Mouse (Mus musculus) lung, postnatal 14 days (tissue): ENCODE data around the gene Cenpx.
"Not testable (repeated sequence)": the region's sequence is repeated elsewhere in the genome, so short reads cannot be mapped to it uniquely, and the experiment has no call there.

ENCODE experiments used
- DNase-seq: peaks from one replicate; pipeline ENCODE4 v3.0.0; 2021

The Cenpx gene

DNA sequence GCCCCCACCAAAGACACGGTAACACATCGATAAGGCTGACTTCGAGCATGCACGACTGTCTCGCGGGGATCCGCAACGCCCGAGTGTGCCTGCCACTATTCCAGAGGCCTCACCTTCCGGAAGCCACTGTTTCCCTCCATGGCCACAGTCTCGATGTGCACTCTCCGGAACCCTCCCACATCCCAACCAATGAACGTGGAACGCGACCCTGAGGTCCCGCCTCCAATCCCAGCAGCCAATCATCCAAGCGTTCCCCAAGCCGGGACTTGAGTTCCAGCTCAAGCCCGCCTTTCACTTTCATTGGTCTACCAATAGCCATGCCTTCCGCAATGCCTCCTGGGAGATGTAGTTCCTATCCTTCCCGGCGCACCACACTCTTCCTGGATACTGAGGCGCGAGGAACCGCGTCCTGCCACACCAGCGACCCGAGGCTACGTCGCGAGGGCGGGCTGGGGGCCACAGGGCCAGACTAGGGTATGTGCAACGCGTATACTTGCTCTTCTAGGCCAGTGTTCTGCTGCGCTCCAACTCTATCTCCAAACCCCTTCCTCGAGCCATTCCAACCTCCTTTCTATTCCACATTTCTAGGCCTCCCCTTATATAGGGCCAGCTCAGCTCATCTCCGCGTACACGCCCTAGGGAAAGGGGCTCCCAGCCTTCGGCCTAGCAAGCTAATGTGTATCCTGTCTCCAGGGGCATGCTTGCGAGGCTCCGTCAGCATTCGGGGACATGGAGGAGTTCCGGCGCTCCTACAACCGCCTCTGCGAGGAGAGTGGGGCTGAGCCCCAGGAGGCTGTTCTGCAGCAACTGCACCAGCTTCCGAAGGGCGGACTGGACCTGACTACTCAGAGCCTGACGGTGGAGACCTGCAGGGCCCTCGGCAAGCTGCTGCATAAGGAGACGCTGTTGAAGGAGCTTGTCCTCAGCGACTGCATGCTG is at the start of gene Cenpx, which contains the start of gene Lrrc45:
Gene Cenpx (minus strand): TSS at position 159 of the 939 bp plus-strand sequence.
Gene Lrrc45 (plus strand): TSS at position 346 of the 939 bp plus-strand sequence.
- peak; percentile 96 for DNase-seq

DNA sequence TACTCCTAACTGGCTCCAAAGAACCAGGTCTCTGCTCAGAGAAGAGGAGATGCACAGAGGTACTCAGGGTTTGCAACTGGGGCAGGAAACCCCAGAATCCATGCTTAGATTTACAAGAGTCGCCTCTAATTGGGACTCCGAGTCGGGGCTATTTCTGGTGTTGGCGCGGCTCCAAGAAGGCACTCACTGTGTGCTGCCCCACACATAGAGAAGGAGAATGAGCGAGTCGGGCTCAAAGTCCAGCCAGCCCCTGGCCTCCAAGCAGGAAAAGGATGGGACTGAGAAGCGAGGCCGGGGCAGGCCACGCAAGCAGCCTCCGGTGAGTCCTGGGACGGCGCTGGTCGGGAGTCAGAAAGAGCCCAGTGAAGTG is 49.1 kb upstream of the Cenpx start, which contains the start of gene Hmga1b:
Gene Hmga1b (plus strand): TSS at position 123 of the 370 bp plus-strand sequence.
- DNase-seq: not testable (repeated sequence)

DNA sequence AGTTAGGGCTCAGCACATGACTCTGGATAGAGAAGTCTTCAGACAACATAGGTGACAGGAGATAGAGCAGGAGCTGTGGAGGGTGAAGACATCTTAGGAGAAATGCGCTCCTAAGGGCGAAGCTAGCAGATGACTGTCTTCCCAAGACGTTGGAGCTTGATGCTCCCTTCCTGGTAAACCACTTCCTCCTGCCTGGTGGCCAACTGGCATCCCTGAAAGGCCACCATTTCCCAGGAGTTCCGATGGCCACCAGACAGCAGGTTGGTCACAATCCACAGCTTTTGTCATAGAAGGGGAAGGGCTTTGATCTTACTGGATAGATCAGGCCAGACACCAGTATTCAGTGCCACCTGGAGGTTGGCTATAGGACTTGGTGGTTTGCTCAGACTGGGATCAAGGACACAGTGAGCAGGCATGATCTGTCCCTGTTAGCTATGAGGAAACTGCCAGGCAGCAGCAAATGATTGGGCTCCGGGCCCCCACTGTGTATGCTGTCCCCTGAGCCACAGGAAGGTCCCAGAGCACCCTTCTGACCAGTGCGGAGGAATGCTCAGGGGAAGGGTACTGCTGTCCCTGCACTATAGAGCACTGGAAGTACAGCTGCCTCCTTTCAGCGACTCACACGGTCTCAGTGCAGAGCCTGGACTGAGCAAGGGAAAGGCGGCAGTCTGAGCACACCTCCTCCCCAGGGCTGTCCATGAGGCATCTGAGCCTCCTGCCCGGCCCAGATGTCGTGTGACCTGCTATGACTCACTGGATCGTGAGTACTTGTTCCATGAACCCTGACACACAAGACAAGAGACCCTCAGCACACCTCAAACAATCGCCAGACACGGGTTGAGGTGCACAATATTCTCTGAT is 48.5 kb upstream of the Cenpx start:
- no peak for DNase-seq

DNA sequence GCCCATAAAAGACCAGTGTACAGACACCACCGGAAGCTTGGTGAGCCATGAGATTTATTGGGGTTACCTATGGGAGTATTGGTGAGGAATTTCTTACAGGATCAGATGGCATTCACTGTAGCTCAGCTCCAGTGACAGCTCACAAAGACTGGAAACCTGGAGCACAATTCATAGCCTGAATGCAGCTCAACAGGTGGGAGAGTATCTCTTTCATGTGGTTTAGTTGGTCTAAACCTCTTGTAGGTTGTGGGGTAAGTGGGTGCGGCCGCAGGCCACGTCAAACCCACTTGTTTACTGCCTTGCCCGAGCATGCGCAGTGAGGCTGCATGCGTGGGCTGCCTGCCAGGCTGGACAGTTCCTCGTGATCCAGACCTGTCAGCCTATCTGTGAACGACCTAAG is 46.7 kb upstream of the Cenpx start:
- no peak for DNase-seq

DNA sequence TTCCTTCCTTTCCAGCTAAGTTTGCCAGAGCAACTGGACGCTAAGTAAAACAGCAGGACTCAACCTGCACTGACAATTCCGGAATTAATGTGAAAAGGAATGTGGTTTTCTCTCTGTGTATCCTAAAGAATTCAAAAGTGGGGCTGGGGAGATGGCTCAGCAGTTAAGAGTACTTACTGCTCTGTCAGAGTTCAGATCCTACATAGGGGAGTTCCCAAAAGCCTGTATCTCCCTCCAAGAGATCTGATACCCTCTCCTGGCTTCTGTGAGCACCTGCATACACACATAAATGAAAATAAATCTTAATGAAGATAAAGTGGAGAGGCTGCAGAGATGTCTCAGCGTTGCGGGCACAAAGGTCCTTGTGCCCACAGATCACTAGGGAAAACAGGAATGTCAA is 38.1 kb upstream of the Cenpx start:
- no peak for DNase-seq

DNA sequence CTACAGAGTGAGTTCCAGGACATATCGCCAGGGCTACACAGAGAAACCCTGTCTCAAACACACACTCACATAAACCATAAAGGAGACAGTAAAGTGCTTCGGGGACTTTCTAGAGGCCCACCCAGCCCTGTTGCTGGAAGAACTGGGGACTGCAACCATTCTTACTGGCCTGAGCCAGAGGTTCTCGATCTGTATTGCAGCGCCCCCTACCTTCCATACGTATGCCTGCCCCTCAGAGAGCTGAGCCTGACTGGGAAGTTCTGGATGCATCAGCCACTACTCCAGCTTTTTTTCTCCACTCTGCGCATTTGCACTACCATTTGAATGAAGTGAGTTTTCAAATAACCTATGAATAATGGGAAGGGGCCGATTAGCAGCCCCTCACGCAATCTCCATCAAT is 35.9 kb upstream of the Cenpx start:
- DNase-seq: peak; percentile 70

DNA sequence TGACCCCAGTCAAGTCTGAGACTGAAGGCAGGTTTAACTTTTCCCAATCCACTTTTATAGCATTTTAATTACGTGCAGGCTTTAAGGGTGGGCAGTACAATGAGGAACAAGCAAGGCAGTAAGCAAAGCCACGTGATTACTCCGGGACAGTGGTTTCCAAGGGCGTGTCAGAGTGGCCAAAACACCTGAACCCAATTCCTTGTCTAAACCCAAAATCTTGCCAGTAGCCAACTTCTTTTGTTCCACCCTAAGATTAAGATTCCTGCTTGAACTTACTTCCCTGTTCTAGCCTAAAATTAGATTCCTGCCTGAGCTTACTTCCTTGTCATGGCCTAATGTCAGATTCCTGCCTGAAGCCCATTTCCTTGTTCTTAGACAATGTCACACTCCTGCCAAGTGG is 34.4 kb upstream of the Cenpx start:
- DNase-seq: no peak

DNA sequence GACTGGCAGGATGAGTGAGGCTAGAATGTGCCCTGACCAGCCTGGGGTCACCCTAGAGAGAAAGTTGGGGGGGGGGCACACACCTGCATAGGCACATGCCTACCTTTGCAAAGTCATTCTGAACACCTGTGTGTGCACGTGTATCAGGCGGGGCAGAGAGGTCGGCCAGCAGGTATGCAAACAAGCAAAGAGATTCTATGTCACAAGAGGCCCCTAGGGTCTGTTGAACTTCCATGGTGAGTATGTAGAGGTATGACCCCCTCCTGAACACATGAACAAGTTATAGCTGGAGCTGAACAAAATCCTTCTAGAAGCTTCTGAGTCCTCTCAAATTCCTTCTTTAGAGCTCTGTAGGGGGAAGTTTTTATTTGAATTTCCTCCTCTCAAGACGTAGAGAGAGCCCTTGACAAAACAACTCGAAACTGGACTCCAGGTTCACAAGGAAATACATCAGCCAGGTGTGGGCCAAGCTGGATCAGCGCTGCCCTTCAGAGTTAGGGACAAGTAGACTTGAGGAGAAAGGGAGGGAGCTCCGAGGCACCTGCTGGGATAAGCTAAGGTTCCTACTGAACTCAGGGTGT is 30.7 kb upstream of the Cenpx start:
- DNase-seq: peak; percentile 49

DNA sequence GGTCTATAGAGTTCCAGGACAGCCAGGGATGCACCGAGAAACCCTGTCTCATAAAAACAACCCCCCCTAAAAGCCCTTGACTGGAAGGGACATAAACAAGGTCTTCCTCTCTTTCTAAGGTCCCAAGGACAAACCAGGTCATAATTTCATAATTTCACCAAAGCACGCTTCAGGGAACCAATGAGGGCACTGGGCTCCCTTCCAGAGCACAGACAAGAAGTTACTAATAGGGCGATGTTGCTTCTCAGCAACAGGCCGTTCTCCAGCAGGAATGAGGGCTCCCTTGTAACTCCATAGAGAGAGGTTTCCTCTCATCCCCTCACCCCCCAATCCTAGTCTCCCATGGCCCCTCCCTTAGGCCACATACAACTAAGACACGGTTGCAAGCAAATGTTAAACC is 27.4 kb upstream of the Cenpx start:
- no peak for DNase-seq

DNA sequence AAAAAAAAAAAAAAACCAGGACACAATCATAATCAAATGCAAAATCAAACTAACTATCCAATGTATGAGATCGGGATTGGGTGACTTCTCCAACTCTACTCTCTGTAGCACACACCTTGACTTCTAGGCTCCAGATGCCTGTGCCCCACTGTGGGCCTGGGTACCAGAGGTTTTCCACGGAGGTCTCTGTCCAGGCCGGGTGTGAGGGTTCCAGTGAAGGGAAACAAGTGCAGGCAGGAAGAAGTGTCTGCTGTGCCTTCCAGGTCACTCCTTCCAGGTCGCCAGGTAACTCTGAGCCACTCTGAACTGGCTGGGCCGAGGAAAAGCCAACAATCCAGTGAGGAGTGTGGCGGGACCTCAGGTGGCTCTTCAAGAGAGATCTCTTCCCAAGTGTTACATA is 22.9 kb upstream of the Cenpx start:
- no peak for DNase-seq

DNA sequence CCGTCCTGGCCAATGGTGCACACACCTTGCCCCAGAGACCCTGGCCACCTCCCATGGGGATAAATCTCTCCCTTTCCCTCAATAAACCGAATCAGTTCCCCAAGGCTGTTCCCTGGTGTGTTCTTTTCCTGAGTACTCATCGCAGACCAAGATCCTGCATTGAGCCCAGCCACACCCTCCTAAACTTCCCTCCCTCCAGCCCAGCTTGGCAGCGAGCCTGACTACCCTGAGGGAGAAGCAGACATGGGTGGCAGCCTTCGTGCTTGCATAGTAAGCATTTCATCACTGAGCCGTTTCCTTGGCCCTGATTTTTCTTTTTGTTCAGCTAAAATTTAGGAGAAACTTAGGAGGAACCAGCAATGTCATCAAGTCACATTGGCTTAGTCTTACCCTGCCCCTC is 20.0 kb upstream of the Cenpx start:
- DNase-seq: peak; percentile 76

DNA sequence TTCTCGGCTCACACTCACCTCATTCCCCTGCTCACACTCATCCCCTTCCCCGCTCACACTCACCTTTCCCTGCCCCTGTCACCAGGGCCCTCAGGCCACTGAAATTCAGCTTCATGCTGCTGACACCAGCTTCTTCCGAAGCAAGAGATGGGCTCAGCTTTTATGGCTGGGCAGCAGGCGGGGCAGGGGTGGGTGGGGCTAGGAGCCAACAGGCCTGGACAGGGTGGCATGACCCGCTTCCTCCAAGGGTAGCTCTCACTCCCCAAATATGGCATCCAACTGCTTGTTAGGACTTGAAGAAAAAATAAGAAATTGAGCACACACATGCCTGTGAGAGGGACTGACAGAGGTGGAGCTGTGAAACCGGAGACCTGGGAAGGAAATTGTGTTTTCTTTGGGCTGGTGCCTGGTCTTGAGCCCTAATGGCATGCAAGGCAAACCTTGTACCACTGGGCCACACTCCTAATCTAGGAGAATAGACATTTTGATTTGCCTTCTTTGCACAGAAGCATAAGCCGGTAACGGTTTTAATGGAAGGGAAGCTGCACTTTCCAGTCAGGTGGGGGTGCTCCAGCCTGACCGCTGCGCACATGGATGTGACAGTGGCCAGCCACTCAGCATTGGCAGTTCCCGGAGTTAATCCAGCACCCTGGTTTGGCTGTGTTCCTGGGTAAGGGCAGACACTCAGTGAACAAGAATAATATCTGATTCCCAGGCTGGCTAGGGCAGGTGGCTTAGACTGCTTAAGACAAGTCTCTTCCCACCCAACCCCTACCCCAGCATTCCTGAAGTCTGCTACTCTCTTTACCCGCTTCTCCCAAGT is 18.5 kb upstream of the Cenpx start, which contains the start of gene Cbr2:
Gene Cbr2 (minus strand): TSS at position 257 of the 823 bp plus-strand sequence.
- peak; percentile 56 for DNase-seq

DNA sequence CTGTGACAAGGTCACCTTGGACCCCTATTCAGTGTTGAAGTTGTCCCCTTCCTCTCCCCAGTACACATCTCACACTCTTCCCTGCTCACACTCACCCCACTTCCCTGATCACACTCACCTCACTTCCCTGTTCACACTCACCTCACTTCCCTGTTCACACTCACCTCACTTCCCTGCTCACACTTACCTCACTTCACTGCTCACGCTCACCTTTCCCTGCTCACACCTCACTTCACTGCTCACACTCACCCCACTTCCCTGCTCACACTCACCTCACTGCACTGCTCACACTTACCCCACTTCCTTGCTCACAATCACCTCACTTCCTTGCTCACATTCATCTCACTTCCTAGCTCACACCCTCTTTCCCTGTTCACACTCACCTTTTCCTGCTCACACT is 17.9 kb upstream of the Cenpx start:
- DNase-seq: no peak

DNA sequence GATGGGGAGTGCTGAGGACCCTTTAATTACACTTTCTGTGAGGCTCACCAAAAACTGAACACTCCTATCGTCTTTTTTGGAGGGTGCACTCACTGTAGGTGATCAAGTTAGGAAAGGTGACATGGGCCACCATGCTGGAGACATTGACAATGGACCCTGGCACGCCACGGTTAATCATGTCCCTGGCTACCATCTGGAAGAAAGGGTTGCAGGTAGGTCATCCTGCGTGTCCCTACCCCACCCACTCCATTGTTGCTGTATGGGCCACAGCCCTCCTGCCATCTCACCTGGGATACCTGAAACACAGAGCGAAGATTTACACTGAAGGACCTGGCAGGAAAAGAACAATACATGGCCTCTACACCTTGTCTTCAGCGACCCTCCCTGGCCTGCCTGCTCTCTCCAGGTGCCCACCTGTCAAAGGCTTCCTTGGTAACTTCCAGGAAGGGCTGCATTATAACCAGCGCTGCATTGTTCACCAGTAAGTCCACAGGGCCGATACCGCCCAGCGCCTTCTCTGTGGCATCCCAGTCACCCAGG is 16.9 kb upstream of the Cenpx start:
- no peak for DNase-seq

DNA sequence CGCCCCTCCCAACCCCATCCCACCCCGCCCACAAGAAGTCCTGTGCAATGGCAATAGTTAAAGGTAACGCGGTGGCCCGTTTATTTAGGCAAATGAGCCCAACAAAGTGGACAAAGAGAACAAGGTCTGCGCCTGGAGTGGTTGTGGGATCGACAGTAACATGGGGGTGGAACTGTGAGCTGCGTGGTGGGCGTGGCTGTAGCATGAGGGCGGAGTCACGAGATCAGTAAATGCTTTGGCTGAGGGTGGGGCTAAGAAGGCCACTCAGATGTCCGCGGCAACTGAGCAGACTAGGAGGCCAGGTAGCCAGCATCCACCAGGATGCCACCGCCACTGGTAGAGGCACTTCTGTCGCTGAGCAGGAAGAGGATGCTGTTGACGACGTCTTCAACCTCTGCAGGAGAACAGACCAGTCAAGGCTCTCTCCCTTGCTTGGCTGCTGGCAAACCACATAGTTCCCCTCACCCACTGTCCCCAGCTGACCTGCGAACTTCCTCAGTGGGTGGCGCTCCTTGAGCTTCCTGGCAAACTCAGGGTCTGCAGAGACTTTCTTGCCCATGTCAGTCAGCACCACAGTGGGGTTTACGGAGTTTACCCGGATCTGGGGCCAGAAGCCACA is 16.0 kb upstream of the Cenpx start:
- peak; percentile 77 for DNase-seq

DNA sequence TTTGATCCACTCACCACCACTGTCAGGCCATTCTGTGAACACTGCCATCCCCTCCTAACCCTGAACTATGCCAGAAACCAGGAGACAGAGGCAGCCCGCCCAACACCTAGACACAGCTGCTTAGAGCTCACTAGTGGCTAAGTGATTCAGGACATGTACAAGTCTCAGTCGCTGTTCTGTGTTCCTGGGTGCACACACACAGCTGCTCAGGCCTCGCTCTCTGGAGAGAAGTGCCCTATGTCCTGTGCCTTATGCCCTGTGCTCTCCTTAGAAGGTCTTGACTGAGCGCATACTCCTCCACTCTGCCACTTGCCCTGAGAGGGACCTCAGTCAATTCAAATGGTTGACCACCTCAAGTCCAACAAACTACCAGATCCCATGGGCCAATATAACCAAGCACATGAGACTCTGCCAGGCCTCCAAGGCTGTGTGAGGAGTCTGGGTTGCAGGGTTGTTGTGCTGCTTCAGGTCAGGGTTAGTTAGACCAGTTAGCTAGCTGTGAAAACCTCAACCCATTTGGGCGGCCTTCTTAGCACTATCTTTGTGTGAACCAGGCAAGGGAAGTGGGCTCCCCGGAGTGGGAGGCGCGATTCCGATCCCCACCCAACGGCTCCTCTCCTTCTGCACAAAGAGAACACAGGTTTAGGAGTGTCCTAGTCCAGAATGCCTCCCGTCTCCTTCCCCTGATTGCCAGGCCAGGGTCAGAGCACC is 15.1 kb upstream of the Cenpx start:
- DNase-seq: no peak

DNA sequence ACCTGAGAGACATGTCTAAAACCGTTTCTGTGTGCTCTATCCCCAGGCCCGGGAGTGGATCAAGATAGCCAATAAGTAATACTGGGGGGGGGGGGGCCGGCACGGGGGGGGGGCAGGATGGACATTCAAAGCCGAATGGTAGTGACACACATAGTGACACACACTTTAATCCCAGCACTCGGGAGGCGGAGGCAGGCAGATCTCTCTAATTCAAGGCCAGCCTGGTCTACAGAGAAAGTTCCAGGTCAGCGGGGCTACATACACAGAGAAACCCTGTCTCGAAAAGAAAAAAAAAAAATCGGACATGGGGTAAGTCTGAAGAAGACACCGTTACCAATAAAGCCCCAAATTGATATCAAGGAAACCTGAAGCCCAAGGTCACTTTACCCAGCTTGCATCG is 14.0 kb upstream of the Cenpx start:
- DNase-seq: no peak

DNA sequence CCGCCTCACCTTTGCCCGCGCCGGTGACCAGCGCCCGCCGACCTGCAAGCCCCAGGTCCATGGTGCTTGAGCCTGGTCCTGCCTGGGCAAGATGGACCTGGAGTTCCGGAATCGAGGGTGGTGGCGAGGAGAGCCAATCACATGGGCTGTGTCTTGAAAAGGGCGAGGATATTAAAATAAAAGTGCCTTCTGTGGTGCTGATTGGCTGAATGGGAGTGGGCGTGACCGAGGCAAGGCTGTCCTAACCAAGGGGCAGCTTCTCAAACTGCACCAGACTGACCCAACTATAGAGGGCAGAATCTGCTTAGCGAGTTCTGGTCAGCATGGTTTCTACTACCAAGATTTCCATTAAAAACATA is 13.6 kb upstream of the Cenpx start, which contains the start of gene Dcxr:
Gene Dcxr (minus strand): TSS at position 113 of the 359 bp plus-strand sequence.
- DNase-seq: peak; percentile 91

DNA sequence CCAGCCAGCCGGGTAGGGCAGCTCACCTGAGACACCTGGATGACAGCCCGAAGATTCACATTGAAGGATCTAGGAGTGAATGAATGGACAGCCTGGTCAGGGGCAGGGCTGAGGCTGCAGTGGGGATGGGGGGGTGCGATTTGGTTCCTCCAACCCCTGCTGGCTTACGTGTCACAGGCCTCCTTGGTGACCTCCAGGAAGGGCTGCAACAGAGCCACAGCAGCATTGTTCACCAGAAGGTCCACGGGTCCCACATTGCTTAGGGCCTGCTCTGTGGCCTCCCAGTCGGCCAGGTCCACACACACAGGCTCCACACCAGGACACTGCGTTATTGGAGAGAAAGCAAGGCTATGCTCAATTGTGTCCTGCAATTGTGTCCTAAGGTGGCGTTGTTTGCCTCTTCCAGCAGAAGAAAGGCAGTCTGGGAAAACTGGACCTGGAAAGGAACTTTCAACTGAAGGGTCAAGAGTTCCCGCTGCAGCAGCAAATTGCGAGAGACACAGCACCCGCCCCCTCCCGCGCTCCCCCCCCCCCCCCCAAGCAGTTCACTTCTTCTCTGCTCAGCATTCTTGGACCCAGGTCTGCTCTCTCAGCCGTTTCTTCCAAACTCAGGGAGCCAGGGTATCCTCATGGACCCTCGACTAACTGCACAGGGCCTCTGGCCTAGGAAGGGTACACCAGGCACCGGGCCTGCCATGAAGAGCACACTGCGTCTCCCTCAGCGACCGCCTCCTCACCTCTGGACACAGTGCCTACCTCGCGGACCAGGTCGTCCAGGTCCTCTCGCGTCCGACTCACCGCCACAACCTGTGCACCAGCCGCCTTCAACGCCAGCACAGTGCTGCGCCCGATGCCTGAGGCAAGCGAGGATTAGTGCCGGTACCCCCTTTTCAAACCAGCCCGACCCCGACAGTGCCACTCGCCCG is 13.0 kb upstream of the Cenpx start:
- DNase-seq: no peak

DNA sequence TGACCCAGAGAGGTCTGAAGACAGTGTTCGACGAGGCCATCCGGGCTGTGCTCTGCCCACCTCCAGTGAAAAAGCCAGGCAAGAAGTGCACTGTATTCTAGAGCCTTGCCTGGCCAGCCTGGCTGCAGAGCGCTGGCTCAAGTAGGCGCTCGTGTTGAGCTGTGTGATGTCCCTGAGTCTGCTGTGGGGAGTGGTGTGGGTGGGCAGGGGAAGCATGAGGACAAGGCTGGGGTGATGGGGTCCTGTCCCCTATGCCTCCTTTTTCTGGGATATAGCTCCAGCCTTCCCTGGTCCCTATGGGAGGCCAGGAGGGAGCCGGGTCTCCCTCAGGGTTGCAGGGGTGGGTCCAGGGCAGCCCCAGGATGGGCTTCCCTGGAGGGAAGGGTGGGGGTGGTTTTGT is 10.0 kb upstream of the Cenpx start:
- DNase-seq: no peak
